Mouse (Mus musculus): Measurements from ENCODE around the gene Trim26. TPM values are rescaled to one million over a fixed set of nuclear protein-coding genes. Genes with fewer than 3 reads are reported as not detected.

The Trim26 gene
- total RNA-seq, 2 experiments from 2014 or later: 19.4 to 20.5 TPM

- DNase-seq (ENCODE audit: low spot score): no peak
- intact Hi-C loops (cut with DNase I): loop anchor here (2.0 to 5.0 kb wide), 3 partner anchors 22 to 310 kb away; partner anchors contain the start of genes Gabbr1 and Olfr94
These were observed 55.4 kb downstream of the Trim26 start for GRCm38 (mm10) chr17:36892362-36892761.

GRCm38 (mm10) chr17:36893387-36893786 is 56.5 kb downstream of the Trim26 start:
- intact Hi-C loops (cut with DNase I): loop anchor here (2.0 to 5.0 kb wide), 3 partner anchors 21 to 309 kb away; partner anchors contain the start of genes Gabbr1 and Olfr94

DNA sequence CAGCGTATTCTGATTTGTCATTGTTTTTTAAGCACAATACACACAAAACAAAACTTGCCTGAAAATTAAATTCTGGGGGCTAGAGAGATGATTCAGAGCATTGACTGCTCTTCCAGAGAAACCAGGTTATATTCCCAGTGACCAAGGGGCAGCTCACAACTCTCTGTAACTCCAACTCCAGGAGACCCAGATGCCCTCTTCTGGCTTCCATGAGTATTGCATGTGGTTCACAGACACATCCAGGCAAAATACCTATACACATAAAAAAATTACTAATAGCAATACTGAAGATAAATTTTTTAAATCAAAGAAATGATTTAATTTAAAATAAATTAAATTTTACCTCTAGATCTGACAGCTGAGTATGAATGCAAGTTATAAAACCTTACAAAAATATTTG is 59.6 kb downstream of the Trim26 start:
- intact Hi-C loops (cut with DNase I): no loop called here

More at GRCm38 (mm10) chr17:36893387-36893786, 56.5 kb downstream of the Trim26 start:
- no peak for DNase-seq (ENCODE audit: low spot score)

GRCm38 (mm10) chr17:36897065-36897464 is 60.1 kb downstream of the Trim26 start:
- intact Hi-C loops (cut with DNase I): no loop called here

More for the DNA sequence above, 59.6 kb downstream of the Trim26 start:
- DNase-seq (ENCODE audit: low spot score): no peak

GRCm38 (mm10) chr17:36897552-36898205 is 60.7 kb downstream of the Trim26 start, which contains the start of gene Trim31:
Trim31 (plus strand) TSS chr17:36898118.
- intact Hi-C loops (cut with DNase I): no loop called here
- DNase-seq (ENCODE audit: low spot score): no peak

More at GRCm38 (mm10) chr17:36897065-36897464, 60.1 kb downstream of the Trim26 start:
- no peak for DNase-seq (ENCODE audit: low spot score)

DNA sequence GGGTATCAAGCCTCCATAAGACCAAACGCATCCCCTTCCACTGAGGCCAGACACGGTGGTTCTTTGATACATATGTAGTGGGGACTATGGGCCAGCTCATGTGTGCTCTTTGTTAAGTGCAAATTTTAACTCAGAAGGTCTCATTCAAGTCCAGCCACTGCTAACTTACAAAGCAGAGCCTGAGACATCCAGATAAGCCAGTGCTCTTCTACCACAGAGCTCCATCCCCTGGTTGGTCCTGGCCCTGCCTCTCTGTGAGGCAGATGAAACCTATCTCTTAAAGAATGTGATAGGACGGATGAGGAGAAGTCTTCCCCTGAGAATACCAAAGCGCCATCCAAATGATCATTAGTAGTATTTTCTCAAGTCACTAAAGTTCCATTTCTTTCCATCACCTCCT is 62.4 kb downstream of the Trim26 start:
- intact Hi-C loops (cut with DNase I): no loop called here
- DNase-seq (ENCODE audit: low spot score): no peak

- no peak for DNase-seq (ENCODE audit: low spot score)
These were observed 63.1 kb downstream of the Trim26 start for GRCm38 (mm10) chr17:36900001-36900400.

GRCm38 (mm10) chr17:36900691-36901090 is 63.8 kb downstream of the Trim26 start:
- intact Hi-C loops (cut with DNase I): no loop called here
- no peak for DNase-seq (ENCODE audit: low spot score)

More at GRCm38 (mm10) chr17:36900001-36900400, 63.1 kb downstream of the Trim26 start:
- intact Hi-C loops (cut with DNase I): no loop called here

GRCm38 (mm10) chr17:36903651-36904050 is 66.7 kb downstream of the Trim26 start:
- DNase-seq (ENCODE audit: low spot score): no peak
- intact Hi-C loops (cut with DNase I): no loop called here

DNA sequence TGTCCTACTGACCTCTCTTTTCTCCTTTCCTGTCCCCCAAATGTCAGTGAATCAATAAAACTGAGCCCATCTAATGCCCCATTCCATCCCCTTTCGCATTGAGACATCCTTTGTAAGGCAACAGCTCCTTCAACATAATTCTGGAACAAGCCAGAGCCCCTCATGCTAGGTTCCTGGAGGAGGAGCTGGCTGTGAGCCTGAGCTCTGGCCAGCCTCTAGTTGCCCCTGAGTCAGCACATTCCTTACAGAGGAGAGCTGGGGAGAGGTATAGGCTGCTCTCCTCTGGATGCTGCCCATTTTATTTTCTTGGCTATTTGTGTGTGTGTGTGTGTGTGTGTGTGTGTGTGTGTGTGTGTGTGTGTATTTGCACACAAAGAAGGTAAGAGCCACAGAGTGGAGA is 71.3 kb downstream of the Trim26 start:
- intact Hi-C loops (cut with DNase I): no loop called here
- DNase-seq (ENCODE audit: low spot score): no peak

Other genes with a start within 250 kb of the Trim26 start
- gene H2-M9, start 194.5 kb upstream of the Trim26 start, total RNA-seq (2021): not detected
- gene H2-M1, start 164.9 kb upstream of the Trim26 start, total RNA-seq (2021): not detected
- gene H2-M10.5, start 64.2 kb upstream of the Trim26 start, total RNA-seq (2021): not detected
- not detected for gene H2-M10.6, start 25.0 kb upstream of the Trim26 start, total RNA-seq (2021)
- not detected for gene Trim15, start 30.1 kb downstream of the Trim26 start, total RNA-seq (2021)
- gene Trim10, start 32.4 kb downstream of the Trim26 start, total RNA-seq (2021): 1 to 10 TPM; 1.2 TPM
- gene Trim40, start 53.0 kb downstream of the Trim26 start, total RNA-seq (2021): not detected
- gene Trim31, start 61.0 kb downstream of the Trim26 start, total RNA-seq (2021): not detected
- gene Rnf39, start 105.8 kb downstream of the Trim26 start, total RNA-seq (2021): 1 to 10 TPM in 1 of 2 experiments, under 1 TPM in 1; 0.36 to 1.1 TPM
- gene Ppp1r11, start 114.6 kb downstream of the Trim26 start, total RNA-seq (2021): 10 to 100 TPM; 87.4 to 92.9 TPM
- 10 to 100 TPM; 25.9 to 27.4 TPM for gene Znrd1, start 121.4 kb downstream of the Trim26 start, total RNA-seq (2021)
- gene Znrd1as, start 121.5 kb downstream of the Trim26 start, total RNA-seq (2021): 10 to 100 TPM; 11.2 to 14.7 TPM
- under 1 TPM; 0.49 to 0.61 TPM for gene 2410137M14Rik, start 144.1 kb downstream of the Trim26 start, total RNA-seq (2021)
- not detected for gene H2-M5, start 152.4 kb downstream of the Trim26 start, total RNA-seq (2021)
- gene Zfp57, start 164.0 kb downstream of the Trim26 start, total RNA-seq (2021): 1 to 10 TPM; 1.6 to 2.9 TPM
- gene Mog, start 186.3 kb downstream of the Trim26 start, total RNA-seq (2021): not detected
- 1 to 10 TPM; 6.9 to 7.4 TPM for gene Gabbr1, start 208.8 kb downstream of the Trim26 start, total RNA-seq (2021)